Mouse (Mus musculus) liver, adult 2 months (tissue): ENCODE data around the gene Tmem202.

ENCODE experiments used
- CTCF ChIP-seq: fragments of 200-500 bp; IDR thresholded peaks from 2 replicates; pipeline ENCODE4 v1.5.1; 2011; ENCODE audit warnings: low read depth, low read length, control low read depth
- POLR2A ChIP-seq: fragments of 200-500 bp; IDR thresholded peaks from 2 replicates; pipeline ENCODE4 v1.6.1; 2011; ENCODE audit warnings: low read length, control low read depth; ENCODE audit not compliant: insufficient read depth; ENCODE audit errors: extremely low read depth

- TF ChIP-seq CTCF (no peak), POLR2A (no peak)
Observed at GRCm38 (mm10) chr9:59552610-59553009, 13.0 kb upstream of the Tmem202 start.
